Mouse (Mus musculus) A20 (cell line): ENCODE data around the gene Tcf23.

Experiments used
- DNase-seq: peaks from one replicate; pipeline ENCODE4 v3.0.0-alpha.2; 2011; ENCODE audit warnings: low read depth, low spot score

Gene Tcf23

GRCm38 (mm10) chr5:30968416-30968815, at the start of gene Tcf23:
TSS of gene Tcf23 (plus strand) at chr5:30968662.
- no peak for DNase-seq

DNA sequence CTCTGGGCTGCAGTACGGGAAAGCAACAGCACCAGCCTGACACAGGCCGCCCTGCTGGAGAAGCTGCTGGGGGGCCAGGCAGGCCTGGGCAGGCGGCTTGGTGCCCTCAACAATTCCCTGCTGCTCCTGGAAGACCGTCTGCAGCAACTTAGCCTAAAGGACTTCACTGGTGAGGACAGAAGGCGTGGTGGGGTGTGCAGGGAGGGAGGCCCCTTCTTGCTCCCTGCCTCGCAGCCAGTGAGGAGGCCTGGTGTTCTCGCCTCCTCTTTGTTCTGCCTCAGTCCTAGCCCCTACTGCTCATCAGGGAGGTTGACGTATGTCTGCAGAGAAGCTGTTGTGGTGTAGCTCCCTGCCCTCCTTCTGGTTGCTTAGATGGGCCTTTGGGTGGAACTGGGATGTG, 49.8 kb upstream of the Tcf23 start:
- DNase-seq = no peak

GRCm38 (mm10) chr5:30919831-30920614, 48.4 kb upstream of the Tcf23 start:
- DNase-seq = no peak

GRCm38 (mm10) chr5:30920621-30921020, 47.8 kb upstream of the Tcf23 start:
- DNase-seq = peak; percentile 45

- DNase-seq = peak; percentile 94
Measured at GRCm38 (mm10) chr5:30921256-30922033, 47.0 kb upstream of the Tcf23 start, which contains the start of gene Khk. TSS of gene Khk (plus strand) at chr5:30921431.

DNA sequence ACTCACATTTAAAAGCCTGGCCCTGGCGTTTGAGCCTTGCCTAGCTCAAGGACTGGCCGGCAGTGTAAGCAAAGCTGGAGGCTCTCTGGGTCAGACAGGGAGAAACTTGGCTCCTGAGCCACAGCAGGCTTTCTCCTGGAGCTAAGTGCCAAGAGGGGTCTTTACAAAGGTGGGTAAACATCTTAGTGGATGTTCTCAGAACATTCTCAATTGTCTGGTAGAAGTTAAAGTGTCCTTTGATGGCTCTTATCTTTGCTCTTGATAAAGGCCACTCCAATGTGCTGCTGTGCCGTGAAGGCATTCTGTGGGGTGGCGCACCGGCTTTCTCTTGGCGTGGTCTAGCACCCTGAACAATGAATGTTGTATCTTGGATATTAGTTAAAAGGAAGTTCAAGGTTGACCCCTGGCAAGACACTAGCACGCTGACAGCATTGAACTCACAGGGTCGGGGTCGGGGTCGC, 45.9 kb upstream of the Tcf23 start:
- no peak for DNase-seq

- DNase-seq = peak; percentile 59
Measured at GRCm38 (mm10) chr5:30923119-30923518, 45.3 kb upstream of the Tcf23 start.

DNA sequence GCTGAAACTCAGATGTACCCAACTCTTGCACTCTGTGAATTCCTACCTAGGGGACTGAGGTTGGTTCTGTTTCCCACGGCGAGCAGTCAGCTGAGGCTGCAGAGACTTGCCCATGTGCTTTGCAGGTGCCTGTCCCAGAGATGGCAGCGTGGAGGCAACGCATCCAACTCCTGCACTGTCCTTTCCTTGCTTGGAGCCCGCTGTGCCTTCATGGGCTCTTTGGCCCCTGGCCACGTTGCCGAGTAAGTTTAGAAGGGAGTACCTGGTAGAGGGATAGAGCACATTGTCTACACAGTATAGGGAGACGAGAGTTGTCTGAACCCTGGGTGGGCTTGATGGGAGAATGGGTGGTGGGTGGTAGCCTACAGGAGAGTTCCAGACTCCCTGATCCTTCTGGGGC, 43.8 kb upstream of the Tcf23 start:
- no peak for DNase-seq

DNA sequence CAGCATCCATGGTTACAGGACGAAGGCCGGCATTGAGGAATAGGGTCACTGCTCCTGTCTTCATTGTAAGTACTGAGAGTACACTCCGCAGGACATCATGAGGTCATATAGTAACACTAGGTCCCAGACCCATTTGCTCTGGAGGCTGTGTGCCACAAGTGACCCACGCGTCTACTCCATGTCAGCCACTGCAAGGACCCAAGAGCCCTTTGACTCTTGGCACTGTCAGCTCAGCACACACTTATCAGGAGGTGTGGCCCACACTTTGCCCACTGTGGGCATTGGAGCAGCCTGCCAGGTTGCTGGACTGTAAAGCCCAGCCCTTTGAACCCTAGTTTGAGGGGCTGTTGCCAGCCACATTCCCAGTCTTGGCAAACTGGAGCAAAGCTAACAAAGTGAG, 43.2 kb upstream of the Tcf23 start:
- DNase-seq = no peak

- no peak for DNase-seq
Measured at GRCm38 (mm10) chr5:30926073-30926472, 42.4 kb upstream of the Tcf23 start.

DNA sequence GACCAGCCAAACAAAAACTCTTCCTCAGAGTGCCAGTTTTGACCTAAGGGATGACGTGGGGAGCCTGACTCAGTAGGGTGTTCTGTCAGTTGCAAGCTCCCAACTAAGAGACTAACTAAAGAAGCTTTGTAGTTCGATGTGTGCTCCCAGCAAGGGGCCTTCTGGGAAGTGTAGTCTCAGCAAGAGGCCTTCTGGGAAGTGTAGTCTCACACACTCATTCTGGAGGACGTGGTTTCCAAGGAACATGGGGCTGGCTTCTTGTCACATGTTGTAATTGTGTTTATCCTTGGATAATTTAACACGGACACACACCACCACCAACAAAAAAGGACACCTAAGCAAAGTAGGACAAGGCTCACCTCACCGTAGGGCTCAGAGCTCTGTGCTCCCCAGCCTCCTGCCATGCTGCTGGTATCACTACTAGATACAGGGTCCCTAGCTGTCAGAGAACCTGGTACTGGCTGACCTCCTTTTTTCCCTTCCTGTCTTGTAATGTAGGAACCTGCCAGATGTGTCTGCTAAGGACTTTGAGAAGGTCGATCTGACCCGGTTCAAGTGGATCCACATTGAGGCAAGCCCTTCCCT, 40.4 kb upstream of the Tcf23 start:
- no peak for DNase-seq

GRCm38 (mm10) chr5:30930121-30930520, 38.3 kb upstream of the Tcf23 start:
- peak; percentile 55 for DNase-seq

DNA sequence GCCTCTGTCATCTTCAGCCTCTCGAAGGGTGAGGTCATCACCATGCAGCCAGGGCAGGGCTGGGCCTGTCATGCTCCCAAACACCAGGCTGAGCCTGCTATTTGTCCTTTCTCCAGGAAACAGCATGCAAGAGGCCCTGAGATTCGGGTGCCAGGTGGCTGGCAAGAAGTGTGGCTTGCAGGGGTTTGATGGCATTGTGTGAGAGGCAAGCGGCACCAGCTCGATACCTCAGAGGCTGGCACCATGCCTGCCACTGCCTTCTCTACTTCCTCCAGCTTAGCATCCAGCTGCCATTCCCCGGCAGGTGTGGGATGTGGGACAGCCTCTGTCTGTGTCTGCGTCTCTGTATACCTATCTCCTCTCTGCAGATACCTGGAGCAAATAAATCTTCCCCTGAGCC, 37.6 kb upstream of the Tcf23 start:
- DNase-seq = no peak

DNA sequence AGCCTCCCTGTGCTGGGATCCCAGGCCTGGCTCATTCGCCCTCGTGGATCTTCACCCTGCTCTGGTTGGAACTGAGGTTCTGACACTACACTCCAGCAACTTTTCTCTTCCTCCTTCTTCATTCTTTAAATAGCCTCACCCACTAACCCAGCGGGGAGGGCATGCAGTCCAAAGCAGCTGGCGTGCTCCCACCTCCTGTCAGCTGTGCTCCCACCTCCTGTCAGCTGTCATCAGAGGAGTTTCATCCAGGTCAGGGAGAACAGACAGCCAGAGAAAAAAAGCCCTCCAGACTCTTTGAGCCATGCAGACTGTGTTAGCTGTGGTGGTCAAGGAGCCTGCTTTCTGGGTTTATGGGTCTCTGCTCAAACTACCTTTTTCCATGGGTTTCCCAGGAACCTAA, 37.1 kb upstream of the Tcf23 start:
- no peak for DNase-seq

- no peak for DNase-seq
Measured at GRCm38 (mm10) chr5:30933705-30934104, 34.8 kb upstream of the Tcf23 start.

GRCm38 (mm10) chr5:30934725-30935461, 33.6 kb upstream of the Tcf23 start:
- no peak for DNase-seq

GRCm38 (mm10) chr5:30943004-30943403, 25.5 kb upstream of the Tcf23 start:
- peak; percentile 53 for DNase-seq

GRCm38 (mm10) chr5:30944344-30944743, 24.1 kb upstream of the Tcf23 start:
- DNase-seq = no peak

- no peak for DNase-seq
Measured at GRCm38 (mm10) chr5:30944956-30945781, 23.3 kb upstream of the Tcf23 start, which contains the start of gene Cgref1. TSS of gene Cgref1 (minus strand) at chr5:30945591.

DNA sequence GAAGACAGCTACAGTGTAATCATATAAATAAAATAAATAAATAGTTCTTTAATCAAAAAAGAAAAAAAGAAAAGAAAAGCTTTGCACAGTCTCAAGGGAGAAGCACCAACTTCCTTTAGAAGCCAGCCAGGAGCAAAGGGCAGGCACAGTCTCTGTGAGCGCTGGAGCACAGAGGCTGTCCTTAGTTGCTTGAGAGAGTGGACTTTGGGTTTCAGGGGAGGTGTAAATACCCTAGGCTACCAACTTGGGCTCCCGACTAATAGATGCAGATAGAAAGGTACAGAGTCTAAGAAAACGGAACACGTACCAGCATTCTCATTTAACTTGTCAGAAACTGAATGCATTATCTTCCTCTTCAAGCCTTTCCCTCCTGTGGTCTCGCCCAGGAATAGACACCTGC, 19.8 kb upstream of the Tcf23 start:
- no peak for DNase-seq
